Mouse (Mus musculus) urinary bladder, postnatal 4 days (tissue): ENCODE results near the gene Polr1c.

Experiments used
- DNase-seq, 2 experiments: peaks; one replicate each; pipeline ENCODE4 v3.0.0; 2021 to 2022; ENCODE audit warnings: low spot score in 2 of 2

The Polr1c gene

DNA sequence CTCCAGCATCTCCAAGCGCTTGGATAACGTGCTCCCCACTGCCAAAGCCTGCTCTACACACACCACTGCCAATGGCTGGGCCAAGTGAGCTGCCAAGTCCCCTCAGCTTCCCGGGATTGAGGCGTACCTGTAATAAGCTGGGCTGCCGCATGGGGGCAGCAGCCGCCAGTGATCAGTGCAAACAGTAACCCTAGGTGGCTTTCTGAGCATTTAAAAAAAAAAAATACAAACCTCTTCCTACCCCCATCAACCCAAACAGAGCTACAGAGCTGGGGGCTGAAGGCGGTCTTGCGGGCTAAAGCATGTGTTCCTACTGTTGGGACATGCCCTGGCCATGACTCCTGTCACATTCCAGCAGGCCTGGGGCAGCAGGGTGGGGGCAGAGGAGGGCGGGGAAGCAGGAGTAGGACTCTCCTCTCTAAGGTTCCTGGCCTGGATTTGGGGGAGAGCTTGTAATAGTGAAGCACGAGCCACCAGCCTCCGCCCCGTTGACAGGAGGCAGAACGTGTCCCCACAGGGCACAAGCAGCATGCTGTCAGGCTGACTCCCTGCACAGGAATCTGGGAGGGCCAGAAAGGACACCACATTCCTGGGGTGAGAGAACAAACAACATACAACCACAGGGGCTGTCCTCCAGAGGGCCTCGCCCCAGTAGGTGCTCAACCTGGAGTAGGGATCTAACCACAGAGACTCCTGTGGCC lies 18.2 kb upstream of the Polr1c start:
- DNase-seq, result peak; percentile 80

DNA sequence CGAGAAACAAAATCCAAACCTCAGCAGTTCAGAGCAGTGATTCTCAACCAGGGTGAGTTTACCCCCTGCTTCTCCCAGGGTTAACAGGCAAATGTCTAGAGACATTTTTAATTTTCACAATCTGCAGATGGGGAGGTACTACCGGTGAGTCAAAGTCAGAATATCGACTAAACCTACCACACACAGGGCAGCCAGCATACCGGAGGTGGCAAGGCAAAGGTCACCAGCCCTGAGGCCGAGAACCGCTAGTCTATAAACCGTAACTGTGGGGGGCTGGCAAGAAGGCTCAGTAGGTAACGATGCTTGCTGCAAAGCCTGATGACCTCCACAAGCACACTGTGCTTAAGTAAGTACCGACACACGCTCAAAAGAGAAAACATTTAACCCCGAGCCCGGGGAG lies 17.6 kb upstream of the Polr1c start:
- no peak for DNase-seq

DNA sequence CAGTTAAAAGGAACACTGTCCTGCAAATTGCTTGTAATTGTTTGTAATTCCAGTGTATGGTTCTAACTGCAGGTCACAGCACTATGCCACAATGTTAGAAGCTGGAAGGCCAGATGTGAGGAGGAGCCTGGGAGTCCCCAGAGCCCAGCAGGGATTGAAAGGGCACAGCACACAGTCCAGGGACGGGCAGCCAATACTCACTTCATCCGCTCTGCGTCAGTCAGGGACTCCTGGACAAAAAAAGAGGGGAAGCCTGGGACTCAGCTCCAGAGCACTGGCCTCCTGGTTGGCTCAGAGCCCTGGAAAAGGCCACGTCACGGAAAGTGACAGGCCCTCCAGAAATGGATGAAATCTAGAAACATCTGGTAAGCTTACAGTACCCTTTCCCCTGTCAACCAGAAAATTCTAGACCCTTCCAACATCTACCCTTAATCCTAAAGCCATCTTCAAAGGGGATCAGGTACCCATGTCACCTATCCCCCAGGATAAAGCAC lies 14.4 kb upstream of the Polr1c start:
- DNase-seq, result no peak

DNA sequence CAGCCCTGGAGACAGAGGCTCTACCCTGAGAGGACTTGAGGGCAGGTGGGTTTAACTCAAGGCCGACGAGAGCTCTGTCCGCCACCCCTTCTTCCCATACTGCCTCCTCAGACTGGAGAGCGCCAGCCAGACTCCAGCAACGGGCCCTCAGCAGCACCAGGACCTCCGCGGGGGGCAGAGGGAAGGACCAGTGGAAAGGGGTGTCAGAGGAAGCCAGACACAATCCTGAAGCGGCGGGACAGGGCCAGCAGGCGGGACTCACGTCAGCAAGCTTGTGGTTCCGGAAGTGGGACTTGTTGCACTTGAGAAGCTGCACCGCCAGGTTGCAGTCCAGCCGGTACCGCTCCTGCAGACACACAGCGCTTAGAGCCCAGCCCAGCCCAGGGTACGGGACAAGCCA lies 11.8 kb upstream of the Polr1c start:
- DNase-seq, result no peak

DNA sequence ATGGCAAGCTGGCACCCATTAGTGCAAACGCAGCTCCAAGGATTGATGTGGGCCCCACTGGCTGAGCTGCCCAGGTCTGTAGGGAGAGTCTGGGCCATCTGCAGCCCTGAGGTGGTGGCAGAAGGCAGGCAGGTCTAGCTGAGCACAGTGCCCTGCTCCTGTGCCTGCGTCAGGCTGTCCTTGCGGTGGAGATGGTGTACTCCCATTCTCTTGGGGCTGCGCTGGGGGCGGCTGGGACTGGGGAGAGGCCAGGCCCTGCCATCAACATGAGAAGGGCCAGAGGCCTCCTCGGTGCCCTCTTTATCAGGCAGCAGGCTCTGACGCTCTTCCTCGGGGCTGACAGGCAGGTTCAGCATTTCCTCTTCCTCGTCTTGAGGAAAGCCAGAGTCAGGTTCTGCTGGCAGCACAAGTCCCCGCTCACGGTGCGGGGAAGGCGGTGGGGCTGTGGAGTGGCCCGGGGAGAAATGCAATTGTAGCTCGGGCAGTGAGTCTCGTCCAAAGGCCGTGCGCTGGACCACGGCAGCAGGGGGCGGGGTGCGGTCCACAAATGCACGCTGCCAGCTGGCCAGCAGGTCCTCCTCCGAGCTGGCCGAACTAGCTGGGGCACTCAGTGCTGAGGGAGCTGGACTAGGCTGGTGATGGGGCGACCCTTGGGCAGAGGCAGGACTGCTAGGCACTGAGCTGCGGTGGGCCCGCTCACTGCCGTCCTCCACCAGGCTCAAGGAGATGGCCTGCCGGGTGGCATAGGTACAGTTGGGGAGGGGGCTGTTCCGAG lies 10.6 kb upstream of the Polr1c start:
- DNase-seq, result no peak

DNA sequence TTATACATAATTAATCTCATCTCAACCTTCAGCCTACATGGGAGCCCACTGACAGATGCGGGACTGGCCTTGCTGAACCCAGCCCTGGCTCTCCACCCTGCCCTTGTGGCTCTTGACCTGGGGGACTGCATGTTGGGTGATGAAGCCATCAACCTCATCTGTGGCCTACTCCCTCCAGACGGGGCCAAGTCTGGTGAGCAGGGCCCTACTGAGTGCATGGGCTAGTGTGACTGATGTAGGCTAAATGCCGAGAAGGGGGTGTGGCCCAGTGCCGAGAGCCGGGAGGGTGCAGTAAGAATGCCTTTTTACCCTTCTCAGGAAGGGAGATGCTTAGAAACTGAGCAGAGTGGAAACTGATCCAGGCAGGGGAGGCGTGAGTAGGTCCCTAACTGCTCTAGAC lies 7.3 kb upstream of the Polr1c start:
- no peak for DNase-seq

DNA sequence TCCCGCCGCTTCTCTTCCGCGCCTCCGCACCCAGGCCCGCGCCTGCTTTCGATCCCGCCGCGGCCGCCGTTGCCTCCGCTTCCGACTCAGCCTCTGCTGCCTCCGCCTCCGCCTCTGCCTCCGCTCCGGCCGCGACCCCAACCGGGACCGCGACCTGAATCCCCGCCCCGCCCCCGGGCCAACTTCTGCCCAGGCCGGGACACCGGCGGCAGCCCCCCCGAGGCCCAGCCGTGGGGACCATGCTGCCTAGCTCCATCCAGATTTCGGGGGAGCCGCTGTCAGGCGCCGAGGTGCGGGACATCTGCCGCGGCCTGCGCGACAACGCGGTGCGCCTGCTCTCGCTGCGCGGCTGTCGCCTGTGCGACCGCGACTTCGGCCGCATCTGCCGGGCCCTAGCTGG lies 6.3 kb upstream of the Polr1c start:
- DNase-seq, result no peak

DNA sequence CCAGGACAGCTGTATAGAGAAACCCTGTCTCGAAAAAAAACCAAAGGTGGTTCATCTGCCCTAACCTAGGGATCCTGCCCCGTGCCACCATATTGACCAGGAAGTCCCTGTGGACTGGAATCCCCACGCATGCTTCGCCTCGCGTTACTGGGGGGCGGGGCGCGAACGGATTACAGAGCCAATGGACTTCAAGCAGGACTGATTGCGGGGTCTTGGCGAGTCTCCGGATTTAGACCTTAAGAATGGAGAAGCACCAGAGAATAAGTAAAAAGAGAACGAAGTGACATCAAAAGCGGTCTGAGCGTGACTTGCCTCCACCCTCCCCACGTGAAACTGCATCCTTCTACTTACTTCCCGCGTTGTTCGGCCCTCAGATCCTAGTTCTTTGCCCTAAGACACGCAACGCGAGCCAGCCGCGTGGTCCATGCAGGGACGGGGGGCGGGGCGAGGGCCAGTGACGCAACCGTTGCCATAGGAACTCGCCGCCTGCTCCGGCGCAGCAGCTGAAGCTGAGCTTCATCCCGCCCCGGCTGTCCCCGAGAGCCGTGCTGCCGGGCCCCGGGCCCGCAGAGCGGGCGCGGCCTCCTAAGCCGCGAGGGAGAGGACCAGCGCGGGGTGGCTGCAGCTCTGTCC lies 5.7 kb upstream of the Polr1c start, which contains the start of gene Lrrc73:
Lrrc73 (plus strand) TSS at position 80 of the 633 bp plus-strand sequence.
- DNase-seq, result peak; percentile 83 to 92

DNA sequence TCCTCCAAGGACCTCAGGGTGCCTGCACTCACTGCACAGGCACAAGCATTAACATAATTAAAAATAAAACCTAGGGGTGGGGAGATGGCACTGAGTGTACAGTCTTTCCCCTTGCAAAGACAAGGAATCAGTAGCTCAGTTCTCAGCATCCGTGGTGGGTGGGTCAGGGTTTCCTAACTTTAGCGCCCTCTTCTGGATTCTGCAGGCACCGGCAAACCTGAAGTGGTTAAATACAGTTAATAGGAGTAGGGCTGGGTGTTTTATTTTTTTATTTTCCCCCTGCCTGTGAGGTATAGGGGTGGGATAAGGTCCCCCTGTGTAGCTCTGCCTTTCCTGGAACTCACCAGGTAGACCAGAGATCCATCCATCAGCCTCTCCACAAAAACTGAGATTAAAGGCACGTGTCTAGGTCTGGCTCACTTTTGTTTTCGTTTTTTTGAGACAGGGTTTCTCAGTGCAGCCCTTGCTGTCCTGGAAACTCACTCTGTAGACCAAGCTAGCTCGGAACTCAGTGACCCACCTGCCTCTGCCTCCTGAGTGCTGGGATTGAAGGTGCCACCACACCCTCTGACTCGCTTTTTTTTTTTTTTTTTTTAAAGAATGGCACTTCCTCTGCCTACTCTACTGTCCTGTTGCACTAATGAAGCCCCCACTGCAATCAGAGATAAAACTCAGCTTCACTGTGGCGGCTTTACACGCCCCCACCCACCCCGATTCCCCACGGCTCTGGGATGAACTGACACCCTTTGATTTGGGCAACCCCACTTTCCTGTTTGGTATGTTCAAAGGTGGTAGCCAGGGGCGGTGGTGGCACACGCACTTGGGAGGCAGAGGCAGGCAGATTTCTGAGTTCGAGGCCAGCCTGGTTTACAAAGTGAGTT lies 5.0 kb upstream of the Polr1c start:
- no peak for DNase-seq

DNA sequence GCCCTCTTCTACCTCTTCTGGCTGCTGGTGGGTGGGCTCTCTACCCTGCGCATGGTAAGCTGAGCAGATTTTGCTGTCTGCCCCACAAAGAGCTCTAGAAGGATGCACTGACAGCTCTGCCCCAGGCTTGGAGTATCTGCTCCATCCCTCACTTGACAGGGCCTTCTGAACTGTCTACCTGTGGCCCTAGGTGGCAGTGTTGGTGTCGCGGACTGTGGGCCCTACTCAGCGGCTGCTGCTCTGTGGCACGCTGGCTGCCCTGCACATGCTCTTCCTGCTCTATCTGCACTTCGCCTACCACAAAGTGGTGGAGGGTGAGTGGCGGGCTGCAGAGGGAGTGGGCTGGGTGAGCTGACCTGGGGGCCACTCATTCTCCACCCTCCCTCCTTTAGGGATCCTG lies 3.3 kb upstream of the Polr1c start:
- DNase-seq, result no peak

DNA sequence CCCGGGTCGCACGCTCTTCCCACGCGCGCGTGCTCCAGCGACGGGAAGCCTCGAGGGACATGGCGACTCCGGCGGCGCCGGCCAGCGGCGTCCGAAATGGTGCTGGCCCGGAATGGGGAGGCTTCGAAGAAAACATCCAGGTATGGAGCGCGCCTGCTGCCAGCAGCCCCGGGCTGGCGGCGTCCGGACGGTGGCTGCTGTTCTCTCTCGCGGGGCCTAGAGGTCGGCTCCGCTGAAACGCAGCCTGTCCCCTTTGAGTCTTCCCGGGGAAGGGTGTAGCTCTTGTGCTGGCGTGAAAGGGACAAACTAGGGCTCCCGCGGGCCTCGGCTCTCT lies 302 bp upstream of the Polr1c start:
- DNase-seq, result no peak

DNA sequence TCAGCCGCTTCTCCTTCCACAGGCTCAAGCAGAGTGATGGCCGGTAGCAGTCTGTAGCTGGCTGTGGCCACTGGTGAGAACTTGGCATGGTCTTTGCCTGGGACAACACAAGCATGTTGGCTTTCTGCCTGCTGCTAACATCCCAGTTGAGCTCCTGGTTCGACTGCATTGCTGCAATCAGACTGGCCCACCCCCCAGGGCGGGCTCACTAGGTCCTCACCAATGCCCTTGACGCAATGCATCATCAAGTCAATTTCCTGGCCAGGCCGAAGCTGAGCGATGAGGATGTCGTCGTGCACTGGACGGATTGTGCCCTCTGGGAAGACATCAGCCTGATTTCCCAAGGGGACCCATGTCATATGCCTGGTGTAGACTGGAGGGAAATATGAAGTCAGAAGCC lies 3.3 kb downstream of the Polr1c start:
- peak in 1 of 2 experiments; percentile 58 for DNase-seq

DNA sequence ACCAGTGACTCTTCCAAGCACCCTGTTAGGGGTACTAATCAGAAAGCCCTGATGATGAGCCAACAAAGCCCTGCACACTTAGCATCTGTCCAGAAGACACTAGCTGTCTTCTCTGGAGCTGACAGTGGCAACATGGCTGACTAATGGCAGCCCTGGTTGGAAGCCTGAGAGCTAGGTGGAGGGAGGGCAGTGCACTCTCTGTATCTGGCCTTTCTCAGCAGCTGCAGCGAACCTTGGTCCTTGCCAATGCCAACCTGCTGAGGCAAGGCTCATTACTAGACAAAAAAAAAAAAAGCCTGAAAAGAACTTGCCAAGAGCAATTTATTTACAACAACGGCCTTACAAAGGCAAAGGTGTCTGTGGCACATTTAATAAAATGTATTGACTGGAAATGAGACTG lies 4.2 kb downstream of the Polr1c start:
- DNase-seq, result no peak

DNA sequence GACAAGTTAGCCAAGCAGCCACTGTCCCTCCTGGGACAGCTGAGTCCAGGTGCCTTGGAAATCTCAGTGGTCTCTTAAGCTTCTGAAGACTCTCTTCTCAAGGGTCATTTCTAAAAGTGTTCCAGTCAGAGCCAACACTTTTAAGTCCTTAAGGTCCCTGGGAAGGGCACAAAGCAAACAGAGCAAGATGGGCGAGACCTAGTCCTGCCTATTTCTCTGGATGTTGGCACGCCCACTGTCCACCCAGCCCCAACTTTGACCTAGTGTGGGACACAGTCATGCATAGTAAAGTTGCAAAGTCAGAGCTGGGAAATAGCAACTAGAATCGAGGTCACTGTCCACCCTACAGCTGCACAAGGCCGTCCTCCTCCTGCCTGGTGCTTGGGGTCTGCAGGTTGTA lies 4.9 kb downstream of the Polr1c start:
- no peak for DNase-seq

DNA sequence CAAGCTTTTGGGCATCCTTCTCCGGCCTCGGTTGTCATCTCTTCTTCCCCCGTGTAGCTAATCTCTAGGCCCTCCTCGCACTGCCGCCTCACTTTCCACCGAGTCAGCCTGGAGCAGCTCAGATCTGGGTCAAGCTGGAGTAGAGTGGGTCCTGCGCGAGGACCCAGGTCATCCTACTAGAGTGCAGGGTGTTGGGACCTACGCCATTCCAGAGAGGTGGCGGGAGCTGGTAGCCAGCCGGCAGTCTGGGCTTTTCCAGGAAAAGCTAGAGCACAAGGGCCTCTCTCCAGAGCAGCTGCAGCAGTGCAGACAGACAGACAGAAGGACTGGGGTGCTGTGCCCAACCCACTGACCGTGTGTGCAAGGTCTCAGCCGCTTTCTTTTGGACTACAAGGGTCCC lies 5.6 kb downstream of the Polr1c start:
- peak in 1 of 2 experiments; percentile 56 for DNase-seq

DNA sequence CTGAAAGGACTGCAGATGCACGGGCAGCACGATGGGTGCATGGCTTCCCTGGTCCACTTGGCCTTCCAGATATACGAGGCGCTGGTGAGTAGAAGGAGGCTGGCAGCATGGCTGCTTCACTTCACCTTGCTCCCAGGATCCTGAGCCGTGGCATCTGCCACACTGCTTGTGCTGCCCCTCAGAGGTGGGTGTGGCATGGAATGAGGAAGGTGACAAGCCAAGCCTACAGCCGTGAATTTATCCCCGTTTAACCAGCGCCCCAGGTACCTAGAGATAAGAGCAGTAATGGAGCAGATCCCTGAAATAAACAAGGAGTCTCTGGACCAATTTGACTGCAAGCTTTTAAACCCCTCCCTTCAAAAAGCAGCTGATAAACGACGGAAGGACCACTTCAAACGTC lies 6.4 kb downstream of the Polr1c start:
- peak in 1 of 2 experiments; percentile 57 for DNase-seq

DNA sequence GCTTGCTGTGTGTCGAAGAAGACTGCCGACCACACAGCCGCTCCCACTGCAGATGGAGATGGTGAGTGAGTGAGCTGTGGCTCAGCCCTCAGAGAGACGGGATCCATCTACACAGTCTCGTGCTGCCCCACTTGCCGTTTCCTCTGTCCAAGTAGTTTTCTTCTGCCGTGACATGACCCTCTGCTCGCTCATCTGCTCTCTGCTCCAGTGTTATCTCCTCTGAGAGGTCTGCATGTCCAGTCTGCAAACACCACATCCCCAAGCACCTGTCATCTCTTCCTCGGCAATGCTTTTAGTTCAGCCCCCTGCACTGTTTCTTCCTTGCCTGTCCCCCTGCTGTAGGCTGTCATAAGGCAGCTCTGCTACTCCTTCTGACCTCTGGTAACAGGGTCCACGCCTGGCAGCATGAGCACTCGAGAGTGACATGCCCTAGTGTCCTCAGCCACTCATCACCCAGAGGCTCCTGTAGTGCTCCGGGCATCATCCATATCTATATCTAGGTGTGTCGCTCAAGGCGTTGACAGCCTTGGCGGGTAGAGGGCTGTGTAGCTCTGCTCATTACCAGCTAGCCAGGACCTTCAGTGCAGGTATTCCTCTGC lies 8.2 kb downstream of the Polr1c start:
- DNase-seq, result peak in 1 of 2 experiments; percentile 54

DNA sequence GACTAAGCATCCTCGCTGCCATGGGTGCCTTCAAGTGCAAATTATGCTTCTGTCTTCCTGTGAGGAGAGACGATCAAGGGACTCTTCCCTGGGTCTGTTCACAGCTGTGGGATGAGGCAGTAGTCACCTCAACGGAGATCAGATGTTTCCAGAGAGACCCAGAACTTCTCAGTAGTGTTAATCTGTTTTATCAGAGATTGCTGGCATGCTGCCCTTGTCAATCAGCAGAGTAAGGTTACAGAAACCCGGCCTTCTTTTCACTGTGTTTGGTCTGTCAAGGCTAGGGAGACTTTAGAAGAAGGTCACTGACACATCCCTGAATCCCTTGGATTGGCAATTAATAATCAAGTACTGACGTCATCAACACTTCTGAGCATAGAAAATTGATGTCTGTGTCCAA lies 10.4 kb downstream of the Polr1c start:
- no peak for DNase-seq

DNA sequence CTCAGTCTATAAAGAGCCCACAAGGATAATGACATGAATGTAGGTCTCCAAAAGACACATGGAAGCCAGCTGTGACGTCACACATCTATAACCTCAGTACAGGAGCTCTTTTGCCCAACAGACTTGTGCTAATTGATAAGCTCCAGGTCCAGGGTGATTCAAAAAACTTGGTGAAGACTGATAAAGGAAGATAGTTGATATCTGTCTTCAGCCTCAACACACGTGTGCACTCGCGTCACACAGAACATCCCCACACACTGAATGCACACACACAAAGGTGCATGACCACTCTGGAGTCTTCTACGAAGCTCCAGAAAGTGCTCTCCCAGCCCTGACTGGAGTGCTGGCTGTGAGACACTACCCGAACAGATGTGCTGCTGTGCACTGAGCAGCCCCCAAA lies 10.8 kb downstream of the Polr1c start:
- DNase-seq, result no peak

DNA sequence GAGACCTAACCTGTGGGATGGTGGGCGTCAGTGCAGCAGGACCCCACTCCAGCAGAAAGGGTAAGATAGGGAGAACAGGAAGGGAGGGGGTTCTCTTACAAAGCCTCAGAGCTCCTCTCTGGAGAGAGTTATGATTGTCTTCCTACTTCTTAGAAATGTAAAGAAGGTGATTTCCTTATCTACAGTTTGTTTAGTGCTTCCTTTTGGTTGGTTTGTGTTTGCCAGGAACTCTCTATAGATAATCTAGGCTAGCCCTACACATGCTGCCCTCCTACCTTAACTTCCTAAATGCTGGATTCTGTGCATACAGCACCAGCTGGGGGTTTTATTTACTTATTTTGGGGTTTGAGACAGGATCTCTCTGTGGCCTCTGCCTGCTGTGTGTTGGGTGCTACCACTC lies 11.8 kb downstream of the Polr1c start:
- DNase-seq, result no peak

DNA sequence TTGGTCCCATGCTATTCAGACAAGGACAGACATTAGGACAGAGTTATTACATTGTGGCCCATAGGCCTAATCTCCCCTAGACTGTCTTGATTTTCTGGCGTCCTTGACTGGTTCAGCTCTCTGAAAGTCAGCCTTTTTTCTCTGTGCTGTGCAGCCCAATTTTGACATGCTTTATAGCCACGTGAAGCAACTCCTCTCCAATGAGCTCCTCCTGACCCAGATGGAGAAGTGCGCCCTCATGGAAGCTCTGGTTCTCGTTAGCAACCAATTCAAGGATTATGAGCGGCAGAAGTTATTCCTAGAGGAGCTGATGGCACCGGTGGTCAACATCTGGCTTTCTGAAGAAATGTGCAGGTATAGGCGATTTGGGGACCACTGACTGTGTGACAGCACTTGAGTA lies 20.3 kb downstream of the Polr1c start:
- DNase-seq, result no peak
